ENCODE assay signal across 26 mouse cellular contexts in genomic region chr9:107300224-107300973, GRCm38 (mm10). TPM values are rescaled to one million over a fixed set of nuclear protein-coding genes. Genes with fewer than 3 reads are reported as not detected.
DNase-seq lines count a peak whose midpoint lies in the region; ATAC-seq and TF ChIP-seq lines count a peak whose summit lies in the region.
"Had no signal": no experiment of that assay in that cellular context is flagged by ENCODE, and none has a peak within 500 bp of the region (broad histone marks: within the 10 kb centered on the region; RNA-seq: fewer than 3 reads in every experiment).

No protein-coding gene starts in this region.

- H3K27ac ChIP-seq in liver, adult 2 months (replicated peaks; ENCODE audit: insufficient read depth, low read depth, low read length) = no peak overlapping the region; the same call in 1 of the 2 replicates
- H3K27ac ChIP-seq in liver, embryonic 11.5 days (ENCODE audit: low read depth, low read length) = no peak overlapping the region
- H3K27ac ChIP-seq in liver, postnatal 0 days (ENCODE audit: low read depth) = no peak overlapping the region
- H3K27ac ChIP-seq: embryonic facial prominence, embryonic 13.5 days; forebrain, embryonic 12.5 days; hindbrain, embryonic 12.5 days; limb, embryonic 10.5 days; liver, embryonic 14.5 days; midbrain, embryonic 13.5 days had no signal

- 90% methylated on average over 30 of the region's 30 CpGs for WGBS in liver, adult 2 months
- 91% methylated on average over 30 of the region's 30 CpGs for WGBS in liver, embryonic 11.5 days
- WGBS in liver, postnatal 0 days (ENCODE audit: insufficient replicate concordance) = 90% methylated on average over 30 of the region's 30 CpGs

- no peak for ATAC-seq in liver, embryonic 11.5 days (replicated peaks; ENCODE audit: low FRiP score)
- ATAC-seq in liver, postnatal 0 days = no peak
- ATAC-seq: midbrain, embryonic 13.5 days had no signal

- H3K9ac ChIP-seq in liver, adult 2 months (ENCODE audit: low read depth, low read length) = peak overlapping the region; percentile 21
- H3K9ac ChIP-seq in liver, embryonic 11.5 days (ENCODE audit: low read depth, low read length) = no peak overlapping the region
- H3K9ac ChIP-seq in liver, postnatal 0 days (replicated peaks) = no peak overlapping the region; the same call in 1 of the 2 replicates
- H3K9ac ChIP-seq: forebrain, embryonic 12.5 days; hindbrain, embryonic 12.5 days; midbrain, embryonic 13.5 days had no signal

- TF ChIP-seq CTCF in liver, adult 2 months (IDR thresholded peaks at IDR 0.05; ENCODE audit: low read depth, low read length) = no peak
- TF ChIP-seq CTCF in liver, postnatal 0 days (IDR thresholded peaks at IDR 0.05; ENCODE audit: low read depth) = no peak

- peaks cover 12% of the 10 kb centered on the region; the same call in 1 of the 2 replicates for H3K79me2 ChIP-seq in liver, adult 2 months (ENCODE audit: control insufficient read depth, insufficient read depth, low read length)

- no peak for TF ChIP-seq POLR2A in liver, adult 2 months (IDR thresholded peaks at IDR 0.05; ENCODE audit: extremely low read depth, insufficient read depth, low read length)

- peak; percentile 5 for DNase-seq in cerebellum, adult 11-12 months
- no peak for DNase-seq in cerebellum, postnatal 25 days
- no peak for DNase-seq in liver, adult 2 months (ENCODE audit: extremely low read depth, low read depth, low spot score)
- no peak for DNase-seq in liver, embryonic 11.5 days (ENCODE audit: low spot score)
- peak; percentile 29 for DNase-seq in CD4-positive helper T cell, adult 2 months (ENCODE audit: low read depth, low spot score)
- DNase-seq in liver, postnatal 0 days = no peak
- no peak for DNase-seq in right cerebral cortex, postnatal 36 days (ENCODE audit: low spot score in 2 of 2)
- DNase-seq: adrenal gland, adult 2 months; cerebellum, adult 2 months; cerebellum, postnatal 36 days; embryo, embryonic 11 days; kidney, adult 8-10 months; kidney, postnatal 10 days; lung, postnatal 10 days; right cerebral cortex, postnatal 14 days; thymus, adult 18-20 months; thymus, postnatal 36 days had no signal

- no peak overlapping the region for H3K4me2 ChIP-seq in liver, embryonic 11.5 days
- H3K4me2 ChIP-seq in liver, postnatal 0 days (ENCODE audit: low read depth, low read length) = peak overlapping the region; percentile 94
- H3K4me2 ChIP-seq: embryonic facial prominence, embryonic 13.5 days; forebrain, embryonic 12.5 days; heart, embryonic 11.5 days; hindbrain, embryonic 12.5 days; midbrain, embryonic 13.5 days had no signal

- no peak overlapping the region for H3K4me3 ChIP-seq in liver, adult 2 months (ENCODE audit: insufficient read depth, low read depth, low read length)
- H3K4me3 ChIP-seq in liver, embryonic 11.5 days (ENCODE audit: low read depth, low read length) = no peak overlapping the region
- peak overlapping the region; percentile 81; the same call in 1 of the 2 replicates for H3K4me3 ChIP-seq in liver, postnatal 0 days (ENCODE audit: low read depth, low read length)
- H3K4me3 ChIP-seq: embryonic facial prominence, embryonic 13.5 days; erythroblast, embryonic 14.5 days; forebrain, embryonic 12.5 days; hindbrain, embryonic 12.5 days; limb, embryonic 10.5 days; midbrain, embryonic 13.5 days had no signal

- peaks cover 51% of the 10 kb centered on the region for H3K4me1 ChIP-seq in liver, adult 2 months (ENCODE audit: control insufficient read depth, insufficient read depth, low read length)
- peaks cover 48% of the 10 kb centered on the region for H3K4me1 ChIP-seq in liver, embryonic 11.5 days (replicated peaks; ENCODE audit: control insufficient read depth, insufficient read depth, low read length)
- H3K4me1 ChIP-seq in liver, postnatal 0 days (ENCODE audit: insufficient read depth) = peaks cover 62% of the 10 kb centered on the region

- H3K27me3 ChIP-seq in liver, adult 2 months (ENCODE audit: control insufficient read depth, insufficient read depth, low read length) = no peaks in the 10 kb centered on the region
- no peaks in the 10 kb centered on the region for H3K27me3 ChIP-seq in liver, embryonic 11.5 days (replicated peaks; ENCODE audit: control insufficient read depth, insufficient read depth, low read length)
- no peaks in the 10 kb centered on the region for H3K27me3 ChIP-seq in liver, postnatal 0 days (ENCODE audit: insufficient read depth, low read length)
- H3K27me3 ChIP-seq: CH12.LX had no signal

- no peaks in the 10 kb centered on the region for H3K9me3 ChIP-seq in liver, embryonic 11.5 days (ENCODE audit: control insufficient read depth, low read length)
- no peaks in the 10 kb centered on the region for H3K9me3 ChIP-seq in liver, postnatal 0 days (ENCODE audit: low read length)
- H3K9me3 ChIP-seq: embryonic facial prominence, embryonic 13.5 days; forebrain, embryonic 12.5 days; hindbrain, embryonic 12.5 days; limb, embryonic 10.5 days; midbrain, embryonic 13.5 days had no signal

- peaks cover 23% of the 10 kb centered on the region for H3K36me3 ChIP-seq in liver, adult 2 months (ENCODE audit: control insufficient read depth, insufficient read depth, low read length)
- peaks cover 5% of the 10 kb centered on the region for H3K36me3 ChIP-seq in liver, embryonic 11.5 days (ENCODE audit: control insufficient read depth, insufficient read depth, low read length)
- peaks cover 33% of the 10 kb centered on the region for H3K36me3 ChIP-seq in liver, postnatal 0 days (replicated peaks; ENCODE audit: insufficient read depth, low read length)

- TF ChIP-seq EP300 in liver, postnatal 0 days (IDR thresholded peaks at IDR 0.05; ENCODE audit: low read depth) = no peak

RNA-seq across cellular contexts. Expression of gene Cish, which starts 4.6 kb away (rescaled TPM):
- 0.55 and 1.7 TPM in 2 replicates for total RNA-seq in liver, adult 2 months (2014; rRNA removed)
- 10.1 and 32.8 TPM in 2 replicates for polyA plus RNA-seq in liver, adult 2 months (2012; rRNA removed)
- 6.1 and 9.9 TPM in 2 replicates for polyA plus RNA-seq in liver, embryonic 11.5 days (2014; fragmentation: Nextera tagmentation; extraction: Ambion mirVana)
- polyA plus RNA-seq in liver, postnatal 0 days (2015; fragmentation: Nextera tagmentation; extraction: Ambion mirVana) = 17.1 and 21.9 TPM in 2 replicates

RNA-seq across cellular contexts. Expression of gene Mapkapk3, which starts 10.7 kb away (rescaled TPM):
- 1.8 and 3.4 TPM in 2 replicates for total RNA-seq in liver, adult 2 months (2014; rRNA removed)
- polyA plus RNA-seq in liver, adult 2 months (2012; rRNA removed) = 3.9 and 6.0 TPM in 2 replicates
- 17.1 and 19.2 TPM in 2 replicates for polyA plus RNA-seq in liver, embryonic 11.5 days (2014; fragmentation: Nextera tagmentation; extraction: Ambion mirVana)
- polyA plus RNA-seq in liver, postnatal 0 days (2015; fragmentation: Nextera tagmentation; extraction: Ambion mirVana) = 7.8 and 8.3 TPM in 2 replicates

RNA-seq across cellular contexts. Expression of gene Hemk1, which starts 37.8 kb away (rescaled TPM):
- total RNA-seq in liver, adult 2 months (2014; rRNA removed) = 14.4 and 18.4 TPM in 2 replicates
- polyA plus RNA-seq in liver, adult 2 months (2012; rRNA removed) = 19.6 and 28.1 TPM in 2 replicates
- polyA plus RNA-seq in liver, embryonic 11.5 days (2014; fragmentation: Nextera tagmentation; extraction: Ambion mirVana) = 8.2 and 8.7 TPM in 2 replicates
- polyA plus RNA-seq in liver, postnatal 0 days (2015; fragmentation: Nextera tagmentation; extraction: Ambion mirVana) = 2.5 and 3.2 TPM in 2 replicates

RNA-seq across cellular contexts. Expression of gene 6430571L13Rik, which starts 40.0 kb away (rescaled TPM):
- 0.46 and 0.67 TPM in 2 replicates for total RNA-seq in liver, adult 2 months (2014; rRNA removed)
- polyA plus RNA-seq in liver, adult 2 months (2012; rRNA removed) = 1.2 and 1.6 TPM in 2 replicates
- polyA plus RNA-seq in liver, embryonic 11.5 days (2014; fragmentation: Nextera tagmentation; extraction: Ambion mirVana) = 0.05 and 0.10 TPM in 2 replicates
- 0.14 and 0.22 TPM in 2 replicates for polyA plus RNA-seq in liver, postnatal 0 days (2015; fragmentation: Nextera tagmentation; extraction: Ambion mirVana)
- polyA plus RNA-seq: erythroblast, embryonic 14.5 days had no signal

Comparison
In these comparisons a context has a peak if more than half of its experiments do, and no peak if none do; other contexts are left out.
1. DNase-seq: peak in cerebellum, adult 11-12 months (single experiment) and CD4-positive helper T cell, adult 2 months (single experiment); none in cerebellum, postnatal 25 days (0 of 2), liver, adult 2 months (single experiment), liver, embryonic 11.5 days (single experiment), liver, postnatal 0 days (single experiment) and right cerebral cortex, postnatal 36 days (0 of 2).